Mouse (Mus musculus) lung, adult 2 months (tissue): ENCODE data around the gene Snx30. TPM values are rescaled to one million over a fixed set of nuclear protein-coding genes. Genes with fewer than 3 reads are reported as not detected.
A peak's percentile ranks its signal among the peaks of the same experiment; 100 is the strongest.

Experiments
- DNase-seq: peaks from one replicate; pipeline ENCODE4 v3.0.0; 2022
- H3K4me1 ChIP-seq: fragments of 200-500 bp; 2 replicates; pipeline ENCODE4 v1.6.1; 2011; ENCODE audit warnings: low read length; ENCODE audit not compliant: control insufficient read depth, insufficient read depth
- H3K4me3 ChIP-seq: fragments of 200-500 bp; replicated peaks from 2 replicates; pipeline ENCODE3; 2011; ENCODE audit warnings: low read depth, mild to moderate bottlenecking, control low read depth, low read length; ENCODE audit errors: extremely low read depth
- CTCF ChIP-seq: fragments of 200-500 bp; IDR thresholded peaks from 2 replicates; pipeline ENCODE4 v1.5.1; 2011; ENCODE audit warnings: mild to moderate bottlenecking, low read length, control low read depth; ENCODE audit not compliant: insufficient read depth
- POLR2A ChIP-seq: fragments of 200-500 bp; IDR thresholded peaks from 2 replicates; pipeline ENCODE4 v1.6.1; 2011; ENCODE audit warnings: low read depth, mild to moderate bottlenecking, control low read depth, low read length, borderline replicate concordance; ENCODE audit errors: extremely low read depth
- WGBS: fragments of 180-500 bp; shearing (Covaris S2); methylation state at CpG from one replicate; pipeline ENCODE4 v1.1.7; 2018; 5-methylcytosine and 5-hydroxymethylcytosine counted together
- polyA plus RNA-seq: library from polyadenylated mRNA; depleted of rRNA; stranded (reverse); fragments of >200 nt; gene quantifications from 2 replicates; pipeline ENCODE4 v1.2.3, GENCODE M21; 2012

Gene Snx30
- polyA plus RNA-seq, 1 experiment: 7.0 TPM

- peak; percentile 29 for DNase-seq
- TF ChIP-seq POLR2A (no peak), CTCF (no peak)
- WGBS: 26% methylated on average over 6 of the region's 6 CpGs
- H3K4me1 ChIP-seq: peaks cover 2% of the 10 kb centered on the region; the same call in 1 of the 2 replicates
- H3K4me3 ChIP-seq: no peak overlapping the region
These were observed 63.9 kb downstream of the Snx30 start for GRCm38 (mm10) chr4:59869488-59870057.

GRCm38 (mm10) chr4:59870433-59870832 lies 64.8 kb downstream of the Snx30 start:
- no peak for TF ChIP-seq POLR2A
- TF ChIP-seq CTCF: no peak
- H3K4me3 ChIP-seq: no peak overlapping the region
- H3K4me1 ChIP-seq: no peaks in the 10 kb centered on the region
- 48% methylated on average over 6 of the region's 6 CpGs for WGBS
- no peak for DNase-seq

- TF ChIP-seq CTCF: peak; percentile 61
- no peak for TF ChIP-seq POLR2A
- WGBS: 55% methylated on average over 9 of the region's 9 CpGs
- DNase-seq: peak; percentile 71
- Histone ChIP-seq H3K4me3 (no peak overlapping the region), H3K4me1 (no peaks in the 10 kb centered on the region)
These were observed 65.4 kb downstream of the Snx30 start for GRCm38 (mm10) chr4:59870859-59871591.

- 60% methylated on average over 6 of the region's 6 CpGs for WGBS
- H3K4me3 ChIP-seq: no peak overlapping the region
- no peaks in the 10 kb centered on the region for H3K4me1 ChIP-seq
- no peak for TF ChIP-seq POLR2A
- TF ChIP-seq CTCF: no peak
- no peak for DNase-seq
These were observed 67.6 kb downstream of the Snx30 start for GRCm38 (mm10) chr4:59873240-59873639.

- TF ChIP-seq CTCF (no peak), POLR2A (no peak)
- DNase-seq: no peak
- 60% methylated on average over 5 of the region's 5 CpGs for WGBS
- H3K4me1 ChIP-seq: no peaks in the 10 kb centered on the region
- H3K4me3 ChIP-seq: no peak overlapping the region
These were observed 68.2 kb downstream of the Snx30 start for GRCm38 (mm10) chr4:59873830-59874229.

- WGBS: 82% methylated on average over 6 of the region's 6 CpGs
- TF ChIP-seq POLR2A (no peak), CTCF (no peak)
- no peak overlapping the region for H3K4me3 ChIP-seq
- no peak for DNase-seq
- H3K4me1 ChIP-seq: peaks cover 6% of the 10 kb centered on the region; the same call in 1 of the 2 replicates
These were observed 70.9 kb downstream of the Snx30 start for GRCm38 (mm10) chr4:59876570-59876969.

GRCm38 (mm10) chr4:59877025-59877424 lies 71.4 kb downstream of the Snx30 start:
- Histone ChIP-seq H3K4me1 (peaks cover 6% of the 10 kb centered on the region; the same call in 1 of the 2 replicates), H3K4me3 (no peak overlapping the region)
- DNase-seq: no peak
- WGBS: 66% methylated on average over 2 of the region's 2 CpGs
- no peak for TF ChIP-seq POLR2A

GRCm38 (mm10) chr4:59878595-59878994 lies 73.0 kb downstream of the Snx30 start:
- Histone ChIP-seq H3K4me3 (no peak overlapping the region), H3K4me1 (peaks cover 6% of the 10 kb centered on the region; the same call in 1 of the 2 replicates)
- no peak for DNase-seq
- TF ChIP-seq POLR2A (no peak), CTCF (no peak)
- WGBS: 81% methylated on average over 8 of the region's 8 CpGs

- peak; percentile 39 for DNase-seq
- H3K4me3 ChIP-seq: no peak overlapping the region
- 52% methylated on average over 3 of the region's 3 CpGs for WGBS
- peaks cover 6% of the 10 kb centered on the region; the same call in 1 of the 2 replicates for H3K4me1 ChIP-seq
- TF ChIP-seq POLR2A (no peak), CTCF (no peak)
These were observed 73.8 kb downstream of the Snx30 start for GRCm38 (mm10) chr4:59879444-59879843.

- Histone ChIP-seq H3K4me3 (no peak overlapping the region), H3K4me1 (peaks cover 6% of the 10 kb centered on the region; the same call in 1 of the 2 replicates)
- WGBS: 68% methylated on average over 5 of the region's 5 CpGs
- TF ChIP-seq POLR2A (no peak), CTCF (no peak)
- DNase-seq: no peak
These were observed 75.1 kb downstream of the Snx30 start for GRCm38 (mm10) chr4:59880725-59881124.
